Mouse (Mus musculus) CD8-positive naive resting alpha-beta T cell, adult 57 days (primary cell): ENCODE results near the gene D5Ertd579e. TPM values are rescaled to one million over a fixed set of nuclear protein-coding genes. Genes with fewer than 3 reads are reported as not detected.

Source experiments
- total RNA-seq: library from RNA; stranded (reverse); gene quantifications from one replicate; pipeline ENCODE4 v1.2.4, GENCODE M21; 2023

Gene D5Ertd579e
- 33.3 TPM for total RNA-seq

DNA sequence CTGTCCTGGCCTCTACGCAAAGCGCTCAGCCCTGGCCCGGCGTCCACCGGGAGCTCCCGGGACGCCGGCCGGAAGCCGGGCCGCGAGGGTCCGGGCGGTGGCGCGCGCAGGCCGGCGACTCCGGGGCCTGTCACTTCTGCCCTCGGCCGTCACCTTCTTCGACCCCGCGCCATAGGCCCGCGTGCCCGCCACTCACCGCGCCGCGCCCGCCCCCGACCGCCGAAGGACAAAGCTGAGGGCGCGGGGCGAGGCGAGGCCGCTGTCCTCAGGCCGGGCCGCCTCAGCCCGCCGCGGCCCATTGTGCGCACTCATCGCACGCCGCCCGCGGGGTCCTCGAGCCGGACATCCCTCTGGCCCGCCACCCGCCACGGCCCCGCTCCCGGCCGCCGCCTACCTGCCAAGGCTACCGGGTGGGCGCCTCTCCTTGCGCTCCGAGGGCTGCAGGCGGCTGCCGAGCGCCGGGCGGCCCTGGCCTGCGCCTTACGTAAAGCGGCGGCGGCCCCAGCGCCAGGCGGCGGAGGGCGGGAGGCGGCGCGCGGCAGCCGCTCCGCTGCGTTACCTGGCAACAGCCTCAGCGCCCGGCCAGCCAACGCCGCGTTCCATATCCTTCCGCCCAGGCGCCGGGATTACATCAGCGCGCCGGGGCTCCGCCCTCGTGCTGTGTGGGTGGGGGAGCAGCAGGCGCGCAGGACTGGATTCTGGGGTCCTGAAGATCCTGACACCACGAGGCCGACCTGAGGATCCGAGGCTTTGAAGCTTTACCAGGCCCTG lies at the start of gene D5Ertd579e:
Gene D5Ertd579e (minus strand): TSS at position 564 of the 771 bp plus-strand sequence.

DNA sequence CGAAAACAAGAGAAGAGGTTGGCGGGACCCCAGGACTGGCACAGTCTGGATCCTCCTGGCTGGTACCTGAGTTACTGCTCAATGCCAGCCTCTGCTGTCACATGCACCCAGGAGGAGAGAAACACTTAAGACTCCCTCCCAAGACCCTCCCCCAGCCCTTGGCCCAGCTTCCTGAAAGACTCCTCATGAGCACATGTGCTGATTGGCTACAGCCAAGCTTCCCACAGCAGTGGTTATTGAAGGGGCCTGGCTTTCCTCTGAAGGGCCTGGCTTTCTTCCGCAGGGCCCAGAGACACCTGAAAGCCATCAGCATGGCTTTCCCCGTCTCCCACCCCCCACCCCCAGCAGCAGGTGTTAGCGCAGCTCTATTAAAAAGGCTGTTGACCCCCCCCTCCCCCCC lies 102.6 kb downstream of the D5Ertd579e start, which contains the start of gene Tbc1d14:
Gene Tbc1d14 (minus strand): TSS at position 101 of the 400 bp plus-strand sequence.

Other genes starting within 250 kb of the D5Ertd579e start
- gene Grpel1, start 231.0 kb downstream of the D5Ertd579e start, total RNA-seq: 22.1 TPM
- 21.2 TPM for gene Tada2b, start 211.7 kb downstream of the D5Ertd579e start, total RNA-seq
- gene Ccdc96, start 211.4 kb downstream of the D5Ertd579e start, total RNA-seq: 0.37 TPM
- gene Tbc1d14, start 102.7 kb downstream of the D5Ertd579e start, total RNA-seq: 68.2 TPM
- gene Bloc1s4, start 52.6 kb upstream of the D5Ertd579e start, total RNA-seq: 22.2 TPM
- gene Mrfap1, start 100.7 kb upstream of the D5Ertd579e start, total RNA-seq: 129 TPM
- 38.5 TPM for gene Man2b2, start 134.6 kb upstream of the D5Ertd579e start, total RNA-seq
- gene Ppp2r2c, start 172.5 kb upstream of the D5Ertd579e start, total RNA-seq: not detected